16 mouse cellular contexts compared by ENCODE assay signal in genomic region chr4:82664436-82664835, GRCm38 (mm10).
"Had no signal": no experiment of that assay in that cellular context is flagged by ENCODE, and none has a peak within 500 bp of the region (broad histone marks: within the 10 kb centered on the region; RNA-seq: fewer than 3 reads in every experiment).

No protein-coding gene starts in this region.

- H3K4me1 ChIP-seq: limb, embryonic 15.5 days; liver, embryonic 12.5 days had no signal

- H3K4me2 ChIP-seq: limb, embryonic 15.5 days; liver, embryonic 12.5 days; lung, embryonic 14.5 days; neural tube, embryonic 15.5 days had no signal

- H3K27me3 ChIP-seq: limb, embryonic 15.5 days; liver, embryonic 12.5 days; neural tube, embryonic 15.5 days had no signal

- H3K9ac ChIP-seq: limb, embryonic 15.5 days; liver, embryonic 12.5 days; lung, embryonic 14.5 days; neural tube, embryonic 15.5 days had no signal

- ATAC-seq: liver, embryonic 12.5 days had no signal

- DNase-seq: kidney, adult 11 months; kidney, adult 9 months; kidney, postnatal 36 days; lung, embryonic 14.5 days; lung, postnatal 10 days; lung, postnatal 4 days; right cerebral cortex, postnatal 4 days; spleen, adult 18-20 months; thymus, adult 18-20 months; thymus, postnatal 14 days had no signal

- H3K4me3 ChIP-seq: left cerebral cortex, adult 2 months; limb, embryonic 15.5 days; liver, embryonic 12.5 days; myocyte; neural tube, embryonic 15.5 days had no signal

- H3K36me3 ChIP-seq: limb, embryonic 15.5 days; liver, embryonic 12.5 days; neural tube, embryonic 15.5 days had no signal

- H3K27ac ChIP-seq: kidney, postnatal 0 days; left cerebral cortex, adult 2 months; limb, embryonic 15.5 days; liver, embryonic 12.5 days; neural tube, embryonic 15.5 days had no signal

- H3K9me3 ChIP-seq: limb, embryonic 15.5 days; liver, embryonic 12.5 days; neural tube, embryonic 15.5 days had no signal
